Mouse (Mus musculus) left cerebral cortex, adult 18-20 months (tissue): ENCODE data around the gene Nlgn2. TPM values are rescaled to one million over a fixed set of nuclear protein-coding genes. Genes with fewer than 3 reads are reported as not detected.

Experiments
- DNase-seq, 2 experiments: peaks; one replicate each; pipeline ENCODE4 v3.0.0; 2021 to 2022; ENCODE audit warnings: low spot score in 2 of 2, mixed read lengths in 1 of 2
- total RNA-seq, 2 experiments: library from RNA; stranded (reverse); gene quantifications; 2 replicates each; pipeline ENCODE4 v1.2.3; 2021

The Nlgn2 gene
- total RNA-seq, 2 experiments from 2014 or later: 215 to 224 TPM

- DNase-seq: no peak
These were observed 4.0 kb downstream of the Nlgn2 start for GRCm38 (mm10) chr11:69833554-69833953.

- DNase-seq: no peak
These were observed 8.8 kb downstream of the Nlgn2 start for GRCm38 (mm10) chr11:69828832-69829231.

- DNase-seq: no peak
These were observed 14.1 kb downstream of the Nlgn2 start for GRCm38 (mm10) chr11:69823456-69823855.

DNA sequence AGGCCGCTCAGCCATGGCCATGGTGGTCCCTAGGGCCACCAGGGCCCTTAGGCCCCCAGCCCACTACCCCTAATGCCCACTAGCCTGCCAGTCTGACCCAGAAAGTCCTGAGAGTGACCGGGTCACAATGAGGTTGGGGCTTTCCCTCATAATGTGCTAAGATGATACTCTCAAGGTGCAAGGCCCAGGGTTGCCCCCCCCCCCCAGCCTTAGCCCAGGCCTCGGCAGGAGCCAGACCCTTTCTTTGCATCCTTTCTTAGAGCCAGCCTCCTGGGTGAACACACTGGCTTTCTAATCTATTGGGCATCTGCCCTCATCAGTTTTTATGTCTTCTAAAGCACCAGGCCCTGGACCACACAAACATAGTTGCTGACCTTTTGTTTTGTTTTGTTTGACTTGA lies 15.5 kb downstream of the Nlgn2 start, which contains the start of gene Spem1:
Gene Spem1, minus strand, starts transcription at position 101 of the 400 bp plus-strand sequence.
- no peak for DNase-seq

GRCm38 (mm10) chr11:69818871-69819270 lies 18.7 kb downstream of the Nlgn2 start:
- no peak for DNase-seq

DNA sequence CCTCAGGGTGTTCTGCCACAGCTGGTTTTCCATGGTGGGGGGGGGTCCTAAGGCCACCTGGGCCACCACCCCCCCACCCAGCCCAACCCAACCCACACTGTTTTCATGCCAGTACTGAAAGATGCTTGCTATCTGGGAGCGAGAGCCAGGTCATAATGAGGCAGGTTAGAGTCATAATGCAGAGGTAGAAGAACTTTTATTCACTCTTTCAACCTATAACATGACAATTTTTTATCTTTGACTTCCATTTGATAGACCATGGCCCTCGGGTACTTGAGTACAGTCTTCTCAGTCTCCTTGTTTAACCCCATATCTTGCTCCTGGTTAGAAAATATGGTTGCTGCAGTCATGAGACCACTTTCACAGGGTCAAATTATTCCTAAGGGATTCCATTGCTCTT lies 19.2 kb downstream of the Nlgn2 start, which contains the start of gene Spem2:
Gene Spem2, minus strand, starts transcription at position 101 of the 400 bp plus-strand sequence.
- DNase-seq: no peak

DNA sequence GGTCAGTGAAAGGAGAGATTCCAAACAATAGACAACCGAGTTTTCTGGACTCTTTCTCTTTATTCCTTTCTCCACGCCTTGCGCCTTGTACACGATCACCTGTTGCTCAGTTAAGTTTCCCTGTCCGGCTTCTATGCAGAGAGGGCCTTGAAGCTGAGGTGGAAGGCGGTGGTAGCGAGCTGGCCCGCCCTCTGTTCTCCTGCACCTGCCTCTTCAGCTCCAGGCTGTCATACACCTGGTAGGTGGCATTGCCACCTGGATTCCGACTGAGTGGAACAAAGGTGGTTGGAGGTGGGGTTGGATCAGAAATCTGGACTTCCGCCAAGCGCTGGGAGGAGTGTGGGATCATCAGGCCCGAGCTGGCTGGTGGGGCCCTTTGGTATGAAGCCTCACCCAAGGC lies 21.1 kb downstream of the Nlgn2 start:
- DNase-seq: no peak

DNA sequence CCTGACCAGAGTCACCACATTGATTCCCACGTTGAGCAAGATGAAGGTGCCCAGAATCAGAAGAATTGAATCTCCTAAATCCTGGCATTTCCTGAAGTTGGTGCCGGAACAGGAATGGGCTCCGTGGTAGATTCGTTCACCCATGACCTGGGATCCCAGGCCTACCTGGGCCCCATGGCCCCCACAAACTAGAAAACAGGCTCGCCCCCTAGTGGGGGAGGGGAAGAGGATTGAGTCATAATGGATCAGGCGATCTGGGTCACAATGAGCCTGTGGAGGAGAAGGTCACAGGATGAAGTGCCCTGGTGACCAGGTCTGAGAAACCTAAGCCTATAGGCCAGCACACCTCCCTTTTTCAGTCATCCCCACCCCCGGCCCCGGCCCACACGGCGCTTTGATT lies 22.4 kb downstream of the Nlgn2 start, which contains the start of gene Gm39566:
Gene Gm39566, minus strand, starts transcription at position 144 of the 400 bp plus-strand sequence.
- no peak for DNase-seq

- no peak for DNase-seq
These were observed 27.3 kb downstream of the Nlgn2 start for GRCm38 (mm10) chr11:69810280-69810679.

GRCm38 (mm10) chr11:69807641-69808040 lies 29.9 kb downstream of the Nlgn2 start:
- DNase-seq: no peak

- DNase-seq: no peak
These were observed 31.2 kb downstream of the Nlgn2 start for GRCm38 (mm10) chr11:69806378-69806777.

- no peak for DNase-seq
These were observed 32.3 kb downstream of the Nlgn2 start, which contains the start of gene Tmem102 for GRCm38 (mm10) chr11:69804972-69805909. TSS of gene Tmem102 (minus strand) at chr11:69805624.

DNA sequence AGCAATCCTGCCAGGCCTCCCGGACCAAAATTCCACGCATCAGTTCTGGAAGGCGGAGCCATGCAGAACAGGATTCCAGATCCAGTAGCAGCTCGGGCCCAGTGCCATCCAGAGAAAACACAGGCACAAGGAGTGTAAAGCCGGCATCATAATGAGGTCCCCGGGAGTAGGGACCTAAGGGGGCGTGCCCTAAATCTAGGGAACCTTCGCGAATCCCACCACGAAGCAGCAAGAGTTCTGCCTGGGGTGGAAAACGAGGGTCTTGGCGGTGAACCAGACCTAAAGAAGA lies 33.0 kb downstream of the Nlgn2 start:
- no peak for DNase-seq

DNA sequence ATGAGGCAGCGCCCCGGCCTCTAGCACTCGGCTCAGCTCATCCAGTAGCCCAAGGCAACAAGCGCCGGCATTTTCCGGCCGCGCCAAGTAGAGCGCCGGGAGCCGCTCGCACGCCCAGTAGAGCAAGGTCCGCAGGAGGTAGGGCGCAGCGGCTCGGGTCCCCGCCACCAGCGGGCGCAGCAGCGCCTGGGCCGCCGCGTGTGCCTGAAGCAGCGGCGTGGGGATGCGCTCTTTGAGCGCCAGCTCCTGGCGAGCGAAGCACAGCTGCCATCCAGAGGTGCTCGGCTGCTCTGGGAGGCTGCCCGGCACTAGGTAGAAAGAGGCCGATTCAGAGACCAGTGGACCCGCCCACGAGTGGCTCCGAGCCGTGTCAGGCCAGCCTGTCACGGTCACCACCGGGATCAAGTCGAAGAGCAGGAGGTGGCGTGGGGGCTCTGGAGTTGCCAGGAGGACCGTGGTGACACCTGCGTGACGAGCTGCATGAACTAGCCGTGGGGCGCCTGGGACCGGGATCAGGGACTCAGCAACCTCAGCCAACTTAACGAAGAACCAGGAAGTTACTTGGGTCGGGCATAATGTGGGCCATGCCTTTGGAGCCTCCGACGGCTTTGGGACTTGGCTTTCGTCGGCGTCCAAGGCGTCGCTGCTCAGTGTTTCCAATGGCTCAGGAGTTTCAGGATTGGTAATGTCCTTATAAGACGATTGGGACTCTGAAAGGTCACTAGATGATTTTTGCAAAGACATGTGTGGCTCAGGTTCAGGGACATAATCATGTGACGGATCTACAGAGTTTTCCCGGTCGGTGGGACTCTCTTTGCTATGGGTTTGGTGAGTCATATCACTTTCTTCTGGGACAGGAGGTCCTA lies 33.6 kb downstream of the Nlgn2 start:
- peak; percentile 57 to 78 for DNase-seq

DNA sequence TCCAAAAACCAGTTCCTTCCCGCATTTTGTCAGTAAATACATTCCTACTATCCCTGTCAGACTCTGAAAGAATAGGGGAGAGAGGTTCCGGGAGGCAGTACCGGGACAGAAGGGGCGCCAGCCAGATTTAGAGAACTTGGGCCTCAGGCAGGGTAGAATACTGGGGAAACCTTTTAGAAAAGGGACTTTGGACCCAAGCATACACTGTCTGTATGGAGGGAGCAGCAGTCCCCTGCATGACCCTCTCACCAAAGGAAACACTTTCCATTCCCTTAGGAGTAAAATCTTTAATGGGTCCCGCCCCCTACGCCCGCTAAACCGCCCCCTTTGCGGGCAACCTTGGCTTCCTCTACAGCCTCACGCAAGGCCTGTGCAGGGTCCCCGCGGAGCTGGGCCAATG lies 34.3 kb downstream of the Nlgn2 start:
- no peak for DNase-seq

- peak; percentile 59 to 78 for DNase-seq
These were observed 34.9 kb downstream of the Nlgn2 start for GRCm38 (mm10) chr11:69802648-69803105.

- DNase-seq: no peak
These were observed 36.1 kb downstream of the Nlgn2 start, which contains the start of gene Fgf11 for GRCm38 (mm10) chr11:69801379-69801977. TSS of gene Fgf11 (minus strand) at chr11:69801857.

GRCm38 (mm10) chr11:69800392-69801197 lies 37.0 kb downstream of the Nlgn2 start:
- DNase-seq: no peak

- no peak for DNase-seq
These were observed 37.5 kb downstream of the Nlgn2 start for GRCm38 (mm10) chr11:69800138-69800391.

GRCm38 (mm10) chr11:69799394-69800137 lies 38.0 kb downstream of the Nlgn2 start:
- no peak for DNase-seq
